Mouse (Mus musculus): ENCODE results near the gene Rps6ka2. TPM values are rescaled to one million over a fixed set of nuclear protein-coding genes. Genes with fewer than 3 reads are reported as not detected.
"Not testable (repeated sequence)": the region's sequence is repeated elsewhere in the genome, so short reads cannot be mapped to it uniquely, and the experiment has no call there.

Rps6ka2 gene
- total RNA-seq, 2 experiments from 2014 or later = 12.9 to 23.2 TPM

GRCm38 (mm10) chr17:7170304-7171295, 685 bp downstream of the Rps6ka2 start:
- peak; percentile 13 for DNase-seq

GRCm38 (mm10) chr17:7173331-7174028, 3.6 kb downstream of the Rps6ka2 start:
- DNase-seq = peak; percentile 25

GRCm38 (mm10) chr17:7175293-7175692, 5.4 kb downstream of the Rps6ka2 start:
- DNase-seq = no peak

GRCm38 (mm10) chr17:7176394-7176793, 6.5 kb downstream of the Rps6ka2 start:
- DNase-seq = peak; percentile 36

GRCm38 (mm10) chr17:7178196-7178595, 8.3 kb downstream of the Rps6ka2 start:
- DNase-seq = no peak

GRCm38 (mm10) chr17:7182187-7182586, 12.3 kb downstream of the Rps6ka2 start:
- DNase-seq = no peak

- not testable (repeated sequence) for DNase-seq
These were observed 17.1 kb downstream of the Rps6ka2 start for GRCm38 (mm10) chr17:7187037-7187436.

- DNase-seq = no peak
These were observed 19.5 kb downstream of the Rps6ka2 start for GRCm38 (mm10) chr17:7189425-7189824.

GRCm38 (mm10) chr17:7189975-7190374, 20.1 kb downstream of the Rps6ka2 start:
- DNase-seq = no peak

- DNase-seq = no peak
These were observed 24.4 kb downstream of the Rps6ka2 start for GRCm38 (mm10) chr17:7194140-7194840.

- no peak for DNase-seq
These were observed 27.4 kb downstream of the Rps6ka2 start for GRCm38 (mm10) chr17:7197121-7197925.

GRCm38 (mm10) chr17:7204771-7205406, 35.0 kb downstream of the Rps6ka2 start:
- DNase-seq = no peak

- no peak for DNase-seq
These were observed 36.7 kb downstream of the Rps6ka2 start for GRCm38 (mm10) chr17:7206434-7207145.

- no peak for DNase-seq
These were observed 40.7 kb downstream of the Rps6ka2 start for GRCm38 (mm10) chr17:7210648-7211047.

- DNase-seq = no peak
These were observed 42.0 kb downstream of the Rps6ka2 start for GRCm38 (mm10) chr17:7211893-7212292.

GRCm38 (mm10) chr17:7213214-7213613, 43.3 kb downstream of the Rps6ka2 start:
- no peak for DNase-seq

GRCm38 (mm10) chr17:7214061-7214460, 44.1 kb downstream of the Rps6ka2 start:
- no peak for DNase-seq

GRCm38 (mm10) chr17:7217791-7218329, 47.9 kb downstream of the Rps6ka2 start:
- DNase-seq = no peak

- DNase-seq = no peak
These were observed 48.5 kb downstream of the Rps6ka2 start for GRCm38 (mm10) chr17:7218396-7218795.

All from adrenal gland, postnatal 10 days (tissue).